Comparison of ENCODE assay signal across 8 mouse cellular contexts in genomic region chr15:86033191-86033841, GRCm38 (mm10). TPM values are rescaled to one million over a fixed set of nuclear protein-coding genes. Genes with fewer than 3 reads are reported as not detected.
DNase-seq lines count a peak whose midpoint lies in the region; ATAC-seq lines count a peak whose summit lies in the region.

Gene Celsr1 (minus strand): TSS chr15:86033777.

- peak; percentile 30 for DNase-seq in gastrocnemius, postnatal 10 days
- no peak for DNase-seq in gastrocnemius, postnatal 25 days
- peak; percentile 39 to 54 for DNase-seq in adrenal gland, postnatal 36 days
- peak; percentile 63 for DNase-seq in limb, embryonic 10.5 days (ENCODE audit: low spot score)
- peak; percentile 53 for DNase-seq in naive thymus-derived CD4-positive, alpha-beta T cell, adult 2 months (ENCODE audit: low read depth)
- DNase-seq in urinary bladder, postnatal 25 days (ENCODE audit: low spot score): no peak

- H3K4me3 ChIP-seq in heart, embryonic 16.5 days (ENCODE audit: low read length): peak within 1 kb of the TSS; percentile 73
- peak within 1 kb of the TSS; percentile 65 for H3K4me3 ChIP-seq in limb, embryonic 10.5 days

- peak within 1 kb of the TSS; percentile 78 for H3K9ac ChIP-seq in heart, embryonic 16.5 days (ENCODE audit: low read length)

- H3K4me2 ChIP-seq in heart, embryonic 16.5 days (ENCODE audit: low read depth, low read length): peak within 1 kb of the TSS; percentile 90

- H3K27ac ChIP-seq in heart, embryonic 16.5 days (ENCODE audit: low read length): peak within 1 kb of the TSS; percentile 64
- H3K27ac ChIP-seq in limb, embryonic 10.5 days: peak within 1 kb of the TSS; percentile 81

- H3K9me3 ChIP-seq in heart, embryonic 16.5 days (replicated peaks; ENCODE audit: control insufficient read depth, low read length): peaks cover 6% of the 10 kb centered on the region; the same call in 1 of the 2 replicates
- 0 out of 2 replicates have a peak, but pooled peaks cover 2% of the 10 kb centered on the region for H3K9me3 ChIP-seq in limb, embryonic 10.5 days (replicated peaks)

- peaks cover 5% of the 10 kb centered on the region for H3K27me3 ChIP-seq in heart, embryonic 16.5 days (ENCODE audit: control insufficient read depth, insufficient read depth, low read length)
- peaks cover 74% of the 10 kb centered on the region for H3K27me3 ChIP-seq in limb, embryonic 10.5 days (ENCODE audit: low read depth, poor library complexity, severe bottlenecking)

- peaks cover 16% of the 10 kb centered on the region for H3K36me3 ChIP-seq in heart, embryonic 16.5 days (ENCODE audit: control insufficient read depth, insufficient read depth)
- H3K36me3 ChIP-seq in limb, embryonic 10.5 days: peaks cover 21% of the 10 kb centered on the region

- H3K4me1 ChIP-seq in heart, embryonic 16.5 days (ENCODE audit: control insufficient read depth, insufficient read depth, low read length): peaks cover 17% of the 10 kb centered on the region
- peaks cover 40% of the 10 kb centered on the region for H3K4me1 ChIP-seq in limb, embryonic 10.5 days

- WGBS in heart, embryonic 16.5 days: under 1% methylated on average over 67 of the region's 80 CpGs
- WGBS in limb, embryonic 10.5 days: under 1% methylated on average over 79 of the region's 80 CpGs

- peak; percentile 33 for ATAC-seq in heart, embryonic 16.5 days (replicated peaks; ENCODE audit: extremely low read depth, insufficient read depth, low FRiP score)
- ATAC-seq in monocyte, adult 5-6 weeks (replicated peaks; ENCODE audit: insufficient number of reproducible peaks, low FRiP score, low TSS enrichment, poor library complexity, severe bottlenecking): no peak

RNA-seq across cellular contexts. Expression of gene Celsr1, which starts in this region (rescaled TPM):
- total RNA-seq in gastrocnemius, postnatal 10 days (2021): under 1 TPM; 0.73 to 0.88 TPM
- under 1 TPM; 0.31 to 0.43 TPM for total RNA-seq in gastrocnemius, postnatal 25 days (2021)
- total RNA-seq in adrenal gland, postnatal 36 days (2021): 1 to 10 TPM; 5.1 to 6.3 TPM
- 1.7 TPM in 2 replicates for polyA plus RNA-seq in heart, embryonic 16.5 days (2015; fragmentation: Nextera tagmentation; extraction: Ambion mirVana)
- 0.67 and 0.86 TPM in 2 replicates for polyA plus RNA-seq in limb, embryonic 10.5 days (2016; fragmentation: Nextera tagmentation; extraction: Ambion mirVana)
- 0.11 to 2.1 TPM (median 0.76 TPM) in 3 replicates for total RNA-seq in monocyte, adult 5-6 weeks (2017)

Comparison
In these comparisons a context has a peak if more than half of its experiments do, and no peak if none do; other contexts are left out.
1. Peak in DNase-seq in gastrocnemius, postnatal 10 days; RNA of the gene not detected or under 1 TPM.
2. Peak in DNase-seq, H3K4me3 ChIP-seq and H3K27ac ChIP-seq in limb, embryonic 10.5 days; RNA of the gene not detected or under 1 TPM.
3. DNase-seq: peak in adrenal gland, postnatal 36 days (2 of 2) and naive thymus-derived CD4-positive, alpha-beta T cell, adult 2 months (single experiment); none in gastrocnemius, postnatal 25 days (single experiment) and urinary bladder, postnatal 25 days (single experiment).